Mouse (Mus musculus) liver, embryonic 14.5 days (tissue): Measurements from ENCODE around the gene Kank2.

Experiments used
- CTCF ChIP-seq: IDR thresholded peaks from 2 replicates; pipeline ENCODE4 v1.5.1; 2016; ENCODE audit warnings: antibody characterized with exemption, low read depth, control low read depth
- EP300 ChIP-seq: IDR thresholded peaks from 2 replicates; pipeline ENCODE4 v1.6.1; 2016; ENCODE audit warnings: antibody characterized with exemption, low read depth

GRCm38 (mm10) chr9:21747238-21747774 lies 51.2 kb downstream of the Kank2 start:
- TF ChIP-seq EP300 (no peak), CTCF (no peak)
